Mouse (Mus musculus) cortical plate, adult 2 months (tissue): ENCODE results near the gene Ppp1r8.

Source experiments
- CTCF ChIP-seq: fragments of 200-500 bp; IDR thresholded peaks from 2 replicates; pipeline ENCODE4 v1.5.1; 2011; ENCODE audit warnings: mild to moderate bottlenecking, control low read depth, low read length; ENCODE audit not compliant: insufficient read depth; ENCODE audit errors: extremely low read depth
- POLR2A ChIP-seq: fragments of 200-500 bp; IDR thresholded peaks from 2 replicates; pipeline ENCODE4 v1.6.1; 2011; ENCODE audit warnings: mild to moderate bottlenecking, low read length, control low read depth; ENCODE audit not compliant: insufficient read depth; ENCODE audit errors: extremely low read depth

DNA sequence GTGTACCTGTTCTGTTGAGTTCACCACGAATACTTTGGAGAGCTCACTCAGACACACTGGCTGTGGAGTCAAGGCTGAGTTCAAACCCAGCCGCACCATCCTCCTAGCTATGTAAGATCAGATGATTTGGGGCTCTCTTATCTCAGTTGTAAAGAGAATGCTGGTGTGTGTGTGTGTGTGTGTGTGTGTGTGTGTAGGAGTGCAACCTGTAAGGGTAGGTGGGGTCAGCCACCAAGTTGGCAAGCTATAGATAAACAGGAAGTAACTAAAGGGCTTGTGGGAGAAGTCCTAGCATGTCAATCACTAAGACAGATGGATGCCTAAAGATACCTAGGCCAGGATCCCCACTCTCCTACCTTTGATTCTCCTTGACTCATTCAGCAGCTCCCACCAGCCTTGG is 59.2 kb downstream of the Ppp1r8 start:
- TF ChIP-seq CTCF (no peak), POLR2A (no peak)
